Comparison of ENCODE assay signal across 8 mouse cellular contexts in the genomic region with DNA sequence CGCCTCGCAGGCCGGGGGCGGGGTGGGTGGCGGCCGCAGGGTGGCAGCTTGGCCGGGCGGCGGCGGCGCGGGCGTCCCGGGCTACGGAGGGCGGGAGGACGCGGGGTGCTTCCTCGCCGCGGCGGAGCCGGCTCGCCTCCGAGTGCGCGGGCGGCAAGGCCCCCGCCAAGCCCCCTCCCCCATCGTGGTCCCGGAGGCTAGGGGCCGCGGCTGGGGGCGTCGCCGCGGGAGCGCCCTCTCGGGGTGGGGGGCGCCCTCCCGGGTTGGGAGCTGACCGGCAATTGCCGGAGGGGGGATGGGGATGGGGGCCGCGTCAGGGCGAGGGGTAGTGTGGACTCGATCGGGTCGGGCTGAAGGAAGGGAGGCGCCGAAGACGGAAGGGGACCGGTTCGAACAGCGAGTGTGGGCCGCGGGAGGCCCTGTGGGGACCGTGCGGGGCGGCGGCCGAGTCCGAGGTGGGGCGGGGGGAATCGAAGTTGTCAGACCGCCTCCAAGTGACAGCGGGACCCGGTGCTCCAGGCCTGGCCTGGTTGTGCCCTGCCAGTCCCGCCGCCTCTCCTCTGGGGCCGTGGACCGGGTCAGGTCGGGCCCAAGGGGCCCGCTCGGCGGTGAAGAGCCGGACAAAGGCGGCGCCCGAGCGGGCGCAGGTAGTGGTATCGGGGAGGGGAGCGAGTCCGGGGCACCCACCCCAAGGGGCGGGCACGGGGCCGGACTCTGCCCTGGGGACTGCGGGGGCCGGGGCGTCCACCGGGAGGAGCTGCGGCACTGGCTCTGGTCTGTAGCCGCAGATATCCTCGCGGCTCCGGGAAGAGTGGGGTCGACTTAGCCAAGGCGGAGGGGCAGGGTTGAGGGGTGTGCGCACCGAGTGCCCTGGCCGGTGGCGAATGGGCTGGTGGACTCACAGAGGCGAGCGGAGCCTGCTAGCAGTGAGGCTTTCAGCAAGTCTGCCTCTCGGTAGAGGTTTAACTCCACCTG. TPM values are rescaled to one million over a fixed set of nuclear protein-coding genes. Genes with fewer than 3 reads are reported as not detected.
A peak's percentile ranks its signal among the peaks of the same experiment; 100 is the strongest.
DNase-seq lines count a peak whose midpoint lies in the region; ATAC-seq and TF ChIP-seq lines count a peak whose summit lies in the region.

No protein-coding gene starts in this region.

- peak; percentile 42 for DNase-seq in ovary, adult 18-20 months (ENCODE audit: low spot score)
- no peak for DNase-seq in ovary, postnatal 14 days (ENCODE audit: low spot score)
- peak; percentile 53 for DNase-seq in cerebellum, adult 8-10 months
- DNase-seq in gastrocnemius, postnatal 14 days: peak; percentile 63
- DNase-seq in liver, postnatal 0 days: peak; percentile 75
- peak; percentile 34 for DNase-seq in urinary bladder, postnatal 25 days (ENCODE audit: low spot score)

- H3K27ac ChIP-seq in intestine, embryonic 16.5 days (ENCODE audit: low read length): peak overlapping the region; percentile 84
- H3K27ac ChIP-seq in liver, postnatal 0 days (ENCODE audit: low read depth): peak overlapping the region; percentile 94
- H3K27ac ChIP-seq in neural tube, embryonic 14.5 days (ENCODE audit: low read depth, low read length): peak overlapping the region; percentile 86

- H3K27me3 ChIP-seq in intestine, embryonic 16.5 days (replicated peaks; ENCODE audit: control insufficient read depth, insufficient read depth, low read length): peaks cover 29% of the 10 kb centered on the region
- peaks cover 32% of the 10 kb centered on the region for H3K27me3 ChIP-seq in liver, postnatal 0 days (ENCODE audit: insufficient read depth, low read length)
- H3K27me3 ChIP-seq in neural tube, embryonic 14.5 days (ENCODE audit: control insufficient read depth, insufficient read depth, low read length): peaks cover 21% of the 10 kb centered on the region

- TF ChIP-seq CTCF in liver, postnatal 0 days (IDR thresholded peaks at IDR 0.05; ENCODE audit: low read depth): peak; percentile 51

- under 1% methylated on average over 83 of the region's 106 CpGs for WGBS in intestine, embryonic 16.5 days
- under 1% methylated on average over 67 of the region's 106 CpGs for WGBS in liver, postnatal 0 days (ENCODE audit: insufficient replicate concordance)
- WGBS in neural tube, embryonic 14.5 days: 0% methylated on average over 59 of the region's 106 CpGs

- no peaks in the 10 kb centered on the region for H3K9me3 ChIP-seq in intestine, embryonic 16.5 days (ENCODE audit: control insufficient read depth, low read length)
- no peaks in the 10 kb centered on the region for H3K9me3 ChIP-seq in liver, postnatal 0 days (ENCODE audit: low read length)
- no peaks in the 10 kb centered on the region for H3K9me3 ChIP-seq in neural tube, embryonic 14.5 days (ENCODE audit: control insufficient read depth, low read length)

- peak overlapping the region; percentile 89 for H3K4me3 ChIP-seq in intestine, embryonic 16.5 days (ENCODE audit: low read length)
- peak overlapping the region; percentile 95 for H3K4me3 ChIP-seq in liver, postnatal 0 days (ENCODE audit: low read depth, low read length)
- H3K4me3 ChIP-seq in neural tube, embryonic 14.5 days (ENCODE audit: low read depth, low read length): peak overlapping the region; percentile 90

- peak overlapping the region; percentile 93 for H3K4me2 ChIP-seq in intestine, embryonic 16.5 days (ENCODE audit: low read depth, low read length)
- peak overlapping the region; percentile 100 for H3K4me2 ChIP-seq in liver, postnatal 0 days (ENCODE audit: low read depth, low read length)
- peak overlapping the region; percentile 99 for H3K4me2 ChIP-seq in neural tube, embryonic 14.5 days (ENCODE audit: low read depth, low read length)

- TF ChIP-seq EP300 in liver, postnatal 0 days (IDR thresholded peaks at IDR 0.05; ENCODE audit: low read depth): no peak

- H3K36me3 ChIP-seq in intestine, embryonic 16.5 days (ENCODE audit: control insufficient read depth, insufficient read depth, low read length): no peaks in the 10 kb centered on the region
- no peaks in the 10 kb centered on the region for H3K36me3 ChIP-seq in liver, postnatal 0 days (replicated peaks; ENCODE audit: insufficient read depth, low read length)
- H3K36me3 ChIP-seq in neural tube, embryonic 14.5 days (ENCODE audit: control insufficient read depth, insufficient read depth, low read length): no peaks in the 10 kb centered on the region

- ATAC-seq in intestine, embryonic 16.5 days: peak; percentile 54
- ATAC-seq in liver, postnatal 0 days: peak; percentile 24
- ATAC-seq in neural tube, embryonic 14.5 days (ENCODE audit: low read depth): peak; percentile 18

- H3K9ac ChIP-seq in intestine, embryonic 16.5 days (ENCODE audit: low read depth, low read length): peak overlapping the region; percentile 89
- H3K9ac ChIP-seq in liver, postnatal 0 days (replicated peaks): peak overlapping the region; percentile 89
- peak overlapping the region; percentile 90 for H3K9ac ChIP-seq in neural tube, embryonic 14.5 days (replicated peaks; ENCODE audit: low read depth, low read length)

- H3K4me1 ChIP-seq in intestine, embryonic 16.5 days (ENCODE audit: control insufficient read depth, insufficient read depth, low read length): peaks cover 13% of the 10 kb centered on the region
- peaks cover 56% of the 10 kb centered on the region for H3K4me1 ChIP-seq in liver, postnatal 0 days (ENCODE audit: insufficient read depth)
- H3K4me1 ChIP-seq in neural tube, embryonic 14.5 days (ENCODE audit: control insufficient read depth, insufficient read depth, low read length): peaks cover 26% of the 10 kb centered on the region

- intact Hi-C loops in gastrocnemius, postnatal 14 days (cut with DNase I; ENCODE audit: low total_unique reads): loop anchor here (5.0 kb wide), 1 partner anchor 70 kb away; no protein-coding TSS in a partner anchor

RNA-seq across cellular contexts. Expression of gene Bahd1, which starts 2.2 kb away (rescaled TPM):
- total RNA-seq in gastrocnemius, postnatal 14 days (2021): 1 to 10 TPM; 4.9 to 5.0 TPM
- polyA plus RNA-seq in intestine, embryonic 16.5 days (2015; fragmentation: Nextera tagmentation; extraction: Ambion mirVana): 3.6 and 4.9 TPM in 2 replicates
- 2.4 and 2.5 TPM in 2 replicates for polyA plus RNA-seq in liver, postnatal 0 days (2015; fragmentation: Nextera tagmentation; extraction: Ambion mirVana)
- 1.8 and 2.2 TPM in 2 replicates for polyA plus RNA-seq in neural tube, embryonic 14.5 days (2014; fragmentation: Nextera tagmentation; extraction: Ambion mirVana)

RNA-seq across cellular contexts. Expression of gene Chst14, which starts 24.0 kb away (rescaled TPM):
- total RNA-seq in gastrocnemius, postnatal 14 days (2021): 1 to 10 TPM; 5.8 to 6.2 TPM
- polyA plus RNA-seq in intestine, embryonic 16.5 days (2015; fragmentation: Nextera tagmentation; extraction: Ambion mirVana): 16.1 and 16.6 TPM in 2 replicates
- polyA plus RNA-seq in liver, postnatal 0 days (2015; fragmentation: Nextera tagmentation; extraction: Ambion mirVana): 4.0 and 4.5 TPM in 2 replicates
- polyA plus RNA-seq in neural tube, embryonic 14.5 days (2014; fragmentation: Nextera tagmentation; extraction: Ambion mirVana): 3.5 and 8.5 TPM in 2 replicates

RNA-seq across cellular contexts. Expression of gene Ivd, which starts 40.6 kb away (rescaled TPM):
- total RNA-seq in gastrocnemius, postnatal 14 days (2021): 10 to 100 TPM; 68.8 to 85.3 TPM
- 41.9 and 51.3 TPM in 2 replicates for polyA plus RNA-seq in intestine, embryonic 16.5 days (2015; fragmentation: Nextera tagmentation; extraction: Ambion mirVana)
- polyA plus RNA-seq in liver, postnatal 0 days (2015; fragmentation: Nextera tagmentation; extraction: Ambion mirVana): 47.0 and 50.4 TPM in 2 replicates
- polyA plus RNA-seq in neural tube, embryonic 14.5 days (2014; fragmentation: Nextera tagmentation; extraction: Ambion mirVana): 37.7 and 41.2 TPM in 2 replicates
